Mouse (Mus musculus): ENCODE measurements around the gene Klk11. TPM values are rescaled to one million over a fixed set of nuclear protein-coding genes. Genes with fewer than 3 reads are reported as not detected.

The Klk11 gene
- total RNA-seq (2012; rRNA removed): 1.7 and 2.4 TPM in 2 replicates

- DNase-seq (ENCODE audit: low read depth, low spot score): no peak
- no peaks in the 10 kb centered on the region for H3K36me3 ChIP-seq (ENCODE audit: control insufficient read depth, insufficient read depth, low read length, poor library complexity, severe bottlenecking)
- in situ Hi-C loops (cut with MboI; ENCODE audit: low sequenced_read_pairs in 2 of 2, unreplicated experiment in 2 of 2): no loop called here
- H3K9me3 ChIP-seq (ENCODE audit: control insufficient read depth, insufficient read depth, low read depth, low read length): no peaks in the 10 kb centered on the region
- peaks cover 0 to 20% of the 10 kb centered on the region in 2 experiments; a peak in 3 of 4 replicates for H3K4me1 ChIP-seq (ENCODE audit: control insufficient read depth in 2 of 2, insufficient read depth in 2 of 2, low read length in 2 of 2, poor library complexity in 1 of 2)
- no peak within 1 kb of the TSS for H3K4me3 ChIP-seq (ENCODE audit: insufficient read depth in 1 of 2, low read depth in 1 of 2, low read length in 2 of 2, poor library complexity in 1 of 2, severe bottlenecking in 1 of 2)
- H3K27ac ChIP-seq (ENCODE audit: insufficient read depth, low read depth, low read length, poor library complexity, severe bottlenecking): no peak within 1 kb of the TSS
- no peak for TF ChIP-seq ZNF384 (IDR thresholded peaks at IDR 0.05; ENCODE audit: low read depth, low read length)
- no peak for TF ChIP-seq MAFK (IDR thresholded peaks at IDR 0.05; ENCODE audit: insufficient read depth, low read depth, low read length)
- TF ChIP-seq CHD2 (IDR thresholded peaks at IDR 0.05; ENCODE audit: low read depth, low read length): no peak
- no peak for TF ChIP-seq HCFC1 (IDR thresholded peaks at IDR 0.05; ENCODE audit: borderline replicate concordance, insufficient read depth, low read length)
- TF ChIP-seq ZC3H11A (IDR thresholded peaks at IDR 0.05; ENCODE audit: borderline replicate concordance, low read depth, low read length): no peak
- peak within 1 kb of the TSS; percentile 55; the same call in 1 of the 2 replicates for H3K9ac ChIP-seq (ENCODE audit: insufficient read depth, low read depth, low read length, poor library complexity, severe bottlenecking)
Measured at GRCm38 (mm10) chr7:43774364-43774763, at the start of gene Klk11. Gene Klk11 (plus strand): TSS chr7:43774604.

GRCm38 (mm10) chr7:43747788-43748187 lies 26.6 kb upstream of the Klk11 start:
- H3K27ac ChIP-seq (ENCODE audit: insufficient read depth, low read depth, low read length, poor library complexity, severe bottlenecking): no peak overlapping the region
- no peaks in the 10 kb centered on the region for H3K4me1 ChIP-seq (ENCODE audit: control insufficient read depth in 2 of 2, insufficient read depth in 2 of 2, low read length in 2 of 2, poor library complexity in 1 of 2)
- in situ Hi-C loops (cut with MboI; ENCODE audit: low sequenced_read_pairs in 2 of 2, unreplicated experiment in 2 of 2): no loop called here
- no peak overlapping the region for H3K4me3 ChIP-seq (ENCODE audit: insufficient read depth in 1 of 2, low read depth in 1 of 2, low read length in 2 of 2, poor library complexity in 1 of 2, severe bottlenecking in 1 of 2)
- no peak overlapping the region for H3K9ac ChIP-seq (ENCODE audit: insufficient read depth, low read depth, low read length, poor library complexity, severe bottlenecking)
- H3K9me3 ChIP-seq (ENCODE audit: control insufficient read depth, insufficient read depth, low read depth, low read length): no peaks in the 10 kb centered on the region
- no peak for TF ChIP-seq ZC3H11A (IDR thresholded peaks at IDR 0.05; ENCODE audit: borderline replicate concordance, low read depth, low read length)
- no peak for TF ChIP-seq HCFC1 (IDR thresholded peaks at IDR 0.05; ENCODE audit: borderline replicate concordance, insufficient read depth, low read length)
- no peak for TF ChIP-seq MAFK (IDR thresholded peaks at IDR 0.05; ENCODE audit: insufficient read depth, low read depth, low read length)
- TF ChIP-seq CHD2 (IDR thresholded peaks at IDR 0.05; ENCODE audit: low read depth, low read length): no peak
- no peak for TF ChIP-seq ZNF384 (IDR thresholded peaks at IDR 0.05; ENCODE audit: low read depth, low read length)
- H3K36me3 ChIP-seq (ENCODE audit: control insufficient read depth, insufficient read depth, low read length, poor library complexity, severe bottlenecking): no peaks in the 10 kb centered on the region
- DNase-seq (ENCODE audit: low read depth, low spot score): no peak

GRCm38 (mm10) chr7:43752806-43753205 lies 21.6 kb upstream of the Klk11 start:
- no peak for TF ChIP-seq ZNF384 (IDR thresholded peaks at IDR 0.05; ENCODE audit: low read depth, low read length)
- no peak for TF ChIP-seq ZC3H11A (IDR thresholded peaks at IDR 0.05; ENCODE audit: borderline replicate concordance, low read depth, low read length)
- no peak for TF ChIP-seq MAFK (IDR thresholded peaks at IDR 0.05; ENCODE audit: insufficient read depth, low read depth, low read length)
- no peak for TF ChIP-seq HCFC1 (IDR thresholded peaks at IDR 0.05; ENCODE audit: borderline replicate concordance, insufficient read depth, low read length)
- TF ChIP-seq CHD2 (IDR thresholded peaks at IDR 0.05; ENCODE audit: low read depth, low read length): no peak
- Histone ChIP-seq H3K4me1 (ENCODE audit: control insufficient read depth in 2 of 2, insufficient read depth in 2 of 2, low read length in 2 of 2, poor library complexity in 1 of 2) (no peaks in the 10 kb centered on the region), H3K9ac (ENCODE audit: insufficient read depth, low read depth, low read length, poor library complexity, severe bottlenecking) (no peak overlapping the region), H3K4me3 (ENCODE audit: insufficient read depth in 1 of 2, low read depth in 1 of 2, low read length in 2 of 2, poor library complexity in 1 of 2, severe bottlenecking in 1 of 2) (no peak overlapping the region), H3K27ac (ENCODE audit: insufficient read depth, low read depth, low read length, poor library complexity, severe bottlenecking) (no peak overlapping the region), H3K36me3 (ENCODE audit: control insufficient read depth, insufficient read depth, low read length, poor library complexity, severe bottlenecking) (no peaks in the 10 kb centered on the region), H3K9me3 (ENCODE audit: control insufficient read depth, insufficient read depth, low read depth, low read length) (no peaks in the 10 kb centered on the region)
- DNase-seq (ENCODE audit: low read depth, low spot score): no peak
- in situ Hi-C loops (cut with MboI; ENCODE audit: low sequenced_read_pairs in 2 of 2, unreplicated experiment in 2 of 2): no loop called here

- H3K27ac ChIP-seq (ENCODE audit: insufficient read depth, low read depth, low read length, poor library complexity, severe bottlenecking): no peak overlapping the region
- in situ Hi-C loops (cut with MboI; ENCODE audit: low sequenced_read_pairs in 2 of 2, unreplicated experiment in 2 of 2): no loop called here
- H3K4me3 ChIP-seq (ENCODE audit: insufficient read depth in 1 of 2, low read depth in 1 of 2, low read length in 2 of 2, poor library complexity in 1 of 2, severe bottlenecking in 1 of 2): no peak overlapping the region
- no peaks in the 10 kb centered on the region for H3K36me3 ChIP-seq (ENCODE audit: control insufficient read depth, insufficient read depth, low read length, poor library complexity, severe bottlenecking)
- DNase-seq (ENCODE audit: low read depth, low spot score): no peak
- TF ChIP-seq ZNF384 (IDR thresholded peaks at IDR 0.05; ENCODE audit: low read depth, low read length) (no peak), HCFC1 (IDR thresholded peaks at IDR 0.05; ENCODE audit: borderline replicate concordance, insufficient read depth, low read length) (no peak), ZC3H11A (IDR thresholded peaks at IDR 0.05; ENCODE audit: borderline replicate concordance, low read depth, low read length) (no peak), CHD2 (IDR thresholded peaks at IDR 0.05; ENCODE audit: low read depth, low read length) (no peak), MAFK (IDR thresholded peaks at IDR 0.05; ENCODE audit: insufficient read depth, low read depth, low read length) (no peak)
- peaks cover 0 to 2% of the 10 kb centered on the region in 2 experiments; a peak in 1 of 4 replicates for H3K4me1 ChIP-seq (ENCODE audit: control insufficient read depth in 2 of 2, insufficient read depth in 2 of 2, low read length in 2 of 2, poor library complexity in 1 of 2)
- H3K9me3 ChIP-seq (ENCODE audit: control insufficient read depth, insufficient read depth, low read depth, low read length): no peaks in the 10 kb centered on the region
- H3K9ac ChIP-seq (ENCODE audit: insufficient read depth, low read depth, low read length, poor library complexity, severe bottlenecking): no peak overlapping the region
Measured at GRCm38 (mm10) chr7:43766484-43766883, 7.9 kb upstream of the Klk11 start.

- Histone ChIP-seq H3K9me3 (ENCODE audit: control insufficient read depth, insufficient read depth, low read depth, low read length) (no peaks in the 10 kb centered on the region), H3K4me3 (ENCODE audit: insufficient read depth in 1 of 2, low read depth in 1 of 2, low read length in 2 of 2, poor library complexity in 1 of 2, severe bottlenecking in 1 of 2) (no peak within 1 kb of the TSS), H3K4me1 (ENCODE audit: control insufficient read depth in 2 of 2, insufficient read depth in 2 of 2, low read length in 2 of 2, poor library complexity in 1 of 2) (peaks cover 0 to 2% of the 10 kb centered on the region in 2 experiments; a peak in 1 of 4 replicates), H3K9ac (ENCODE audit: insufficient read depth, low read depth, low read length, poor library complexity, severe bottlenecking) (no peak within 1 kb of the TSS), H3K36me3 (ENCODE audit: control insufficient read depth, insufficient read depth, low read length, poor library complexity, severe bottlenecking) (no peaks in the 10 kb centered on the region), H3K27ac (ENCODE audit: insufficient read depth, low read depth, low read length, poor library complexity, severe bottlenecking) (no peak within 1 kb of the TSS)
- TF ChIP-seq ZC3H11A (IDR thresholded peaks at IDR 0.05; ENCODE audit: borderline replicate concordance, low read depth, low read length) (no peak), ZNF384 (IDR thresholded peaks at IDR 0.05; ENCODE audit: low read depth, low read length) (no peak), HCFC1 (IDR thresholded peaks at IDR 0.05; ENCODE audit: borderline replicate concordance, insufficient read depth, low read length) (no peak), MAFK (IDR thresholded peaks at IDR 0.05; ENCODE audit: insufficient read depth, low read depth, low read length) (no peak), CHD2 (IDR thresholded peaks at IDR 0.05; ENCODE audit: low read depth, low read length) (no peak)
- DNase-seq (ENCODE audit: low read depth, low spot score): no peak
- in situ Hi-C loops (cut with MboI; ENCODE audit: low sequenced_read_pairs in 2 of 2, unreplicated experiment in 2 of 2): no loop called here
Measured at GRCm38 (mm10) chr7:43768597-43768996, 5.8 kb upstream of the Klk11 start, which contains the start of gene Klk12. Gene Klk12 (plus strand): TSS chr7:43768897.
